Mouse (Mus musculus): ENCODE results near the gene Dedd2. TPM values are rescaled to one million over a fixed set of nuclear protein-coding genes. Genes with fewer than 3 reads are reported as not detected.
A peak's percentile ranks its signal among the peaks of the same experiment; 100 is the strongest.

The Dedd2 gene
- polyA plus RNA-seq, 2 experiments = 9.4 to 11.1 TPM

GRCm38 (mm10) chr7:25230690-25231285, 10.4 kb upstream of the Dedd2 start:
- Histone ChIP-seq H3K27ac (replicated peaks; ENCODE audit: low read depth, low read length) (no peak overlapping the region), H3K4me2 (replicated peaks; ENCODE audit: low read depth, low read length, severe bottlenecking) (no peak overlapping the region), H3K9me3 (ENCODE audit: control insufficient read depth, low read length) (no peaks in the 10 kb centered on the region), H3K36me3 (ENCODE audit: control insufficient read depth, insufficient read depth, low read length) (peaks cover 92% of the 10 kb centered on the region), H3K4me1 (ENCODE audit: control insufficient read depth, insufficient read depth, low read length) (no peaks in the 10 kb centered on the region), H3K9ac (ENCODE audit: low read depth, low read length, severe bottlenecking) (no peak overlapping the region), H3K4me3 (replicated peaks; ENCODE audit: low read length) (no peak overlapping the region), H3K27me3 (ENCODE audit: control insufficient read depth, insufficient read depth, low read length) (no peaks in the 10 kb centered on the region)
- DNase-seq (ENCODE audit: low spot score) (no peak), ATAC-seq (ENCODE audit: low FRiP score, low read depth) (no peak)
- TF ChIP-seq POLR2A (IDR thresholded peaks at IDR 0.05; ENCODE audit: borderline replicate concordance, extremely low read depth, insufficient read depth, insufficient read length) = no peak
- WGBS = 91% methylated on average over 9 of the region's 9 CpGs

- peaks cover 98% of the 10 kb centered on the region for H3K36me3 ChIP-seq (ENCODE audit: control insufficient read depth, insufficient read depth, low read length)
- ATAC-seq (ENCODE audit: low FRiP score, low read depth) (no peak), DNase-seq (ENCODE audit: low spot score) (no peak)
- no peaks in the 10 kb centered on the region for H3K27me3 ChIP-seq (ENCODE audit: control insufficient read depth, insufficient read depth, low read length)
- H3K27ac ChIP-seq (replicated peaks; ENCODE audit: low read depth, low read length) = no peak overlapping the region
- no peak for TF ChIP-seq POLR2A (IDR thresholded peaks at IDR 0.05; ENCODE audit: borderline replicate concordance, extremely low read depth, insufficient read depth, insufficient read length)
- H3K9ac ChIP-seq (ENCODE audit: low read depth, low read length, severe bottlenecking) = no peak overlapping the region
- H3K4me3 ChIP-seq (replicated peaks; ENCODE audit: low read length) = no peak overlapping the region
- H3K4me2 ChIP-seq (replicated peaks; ENCODE audit: low read depth, low read length, severe bottlenecking) = no peak overlapping the region
- H3K4me1 ChIP-seq (ENCODE audit: control insufficient read depth, insufficient read depth, low read length) = peaks cover under 1% of the 10 kb centered on the region; the same call in 1 of the 2 replicates
- no peaks in the 10 kb centered on the region for H3K9me3 ChIP-seq (ENCODE audit: control insufficient read depth, low read length)
- 100% methylated on average over 1 of the region's 1 CpGs for WGBS
Measured at GRCm38 (mm10) chr7:25227523-25228300, 7.3 kb upstream of the Dedd2 start.

GRCm38 (mm10) chr7:25222275-25222967, 2.0 kb upstream of the Dedd2 start:
- TF ChIP-seq POLR2A (IDR thresholded peaks at IDR 0.05; ENCODE audit: borderline replicate concordance, extremely low read depth, insufficient read depth, insufficient read length) = no peak
- no peak for ATAC-seq (ENCODE audit: low FRiP score, low read depth)
- no peak for DNase-seq (ENCODE audit: low spot score)
- H3K4me2 ChIP-seq (replicated peaks; ENCODE audit: low read depth, low read length, severe bottlenecking) = peak overlapping the region; percentile 91
- H3K9ac ChIP-seq (ENCODE audit: low read depth, low read length, severe bottlenecking) = peak overlapping the region; percentile 71
- no peak overlapping the region for H3K27ac ChIP-seq (replicated peaks; ENCODE audit: low read depth, low read length)
- H3K27me3 ChIP-seq (ENCODE audit: control insufficient read depth, insufficient read depth, low read length) = no peaks in the 10 kb centered on the region
- peak overlapping the region; percentile 72 for H3K4me3 ChIP-seq (replicated peaks; ENCODE audit: low read length)
- no peaks in the 10 kb centered on the region for H3K9me3 ChIP-seq (ENCODE audit: control insufficient read depth, low read length)
- peaks cover 23% of the 10 kb centered on the region for H3K4me1 ChIP-seq (ENCODE audit: control insufficient read depth, insufficient read depth, low read length)
- 89% methylated on average over 10 of the region's 10 CpGs for WGBS
- peaks cover 46% of the 10 kb centered on the region for H3K36me3 ChIP-seq (ENCODE audit: control insufficient read depth, insufficient read depth, low read length)

- WGBS = under 1% methylated on average over 45 of the region's 45 CpGs
- TF ChIP-seq POLR2A (IDR thresholded peaks at IDR 0.05; ENCODE audit: borderline replicate concordance, extremely low read depth, insufficient read depth, insufficient read length) = peak; percentile 83; the same call in 1 of the 2 replicates
- DNase-seq (ENCODE audit: low spot score) (peak; percentile 99), ATAC-seq (ENCODE audit: low FRiP score, low read depth) (peak; percentile 95)
- Histone ChIP-seq H3K27ac (replicated peaks; ENCODE audit: low read depth, low read length) (peak within 1 kb of the TSS; percentile 89), H3K9me3 (ENCODE audit: control insufficient read depth, low read length) (no peaks in the 10 kb centered on the region), H3K4me3 (replicated peaks; ENCODE audit: low read length) (peak within 1 kb of the TSS; percentile 72), H3K4me2 (replicated peaks; ENCODE audit: low read depth, low read length, severe bottlenecking) (peak within 1 kb of the TSS; percentile 91), H3K9ac (ENCODE audit: low read depth, low read length, severe bottlenecking) (peak within 1 kb of the TSS; percentile 71), H3K27me3 (ENCODE audit: control insufficient read depth, insufficient read depth, low read length) (no peaks in the 10 kb centered on the region), H3K36me3 (ENCODE audit: control insufficient read depth, insufficient read depth, low read length) (peaks cover 35% of the 10 kb centered on the region), H3K4me1 (ENCODE audit: control insufficient read depth, insufficient read depth, low read length) (peaks cover 23% of the 10 kb centered on the region)
Measured at GRCm38 (mm10) chr7:25221102-25221883, 878 bp upstream of the Dedd2 start, which contains the start of gene Zfp526. Gene Zfp526, plus strand, starts transcription at chr7:25221425.

Measured in limb, embryonic 14.5 days (tissue).